Mouse (Mus musculus) lung, postnatal 0 days (tissue): ENCODE data around the gene Nutf2. TPM values are rescaled to one million over a fixed set of nuclear protein-coding genes. Genes with fewer than 3 reads are reported as not detected.

Source experiments
- ATAC-seq: fragments of 200-750 bp; cut with Nextera tagmentation; 2 replicates; pipeline ENCODE4 v1.8.0; 2017; ENCODE audit warnings: moderate library complexity
- DNase-seq: peaks from one replicate; pipeline ENCODE4 v3.0.0-alpha.2; 2016; ENCODE audit warnings: low spot score
- H3K27ac ChIP-seq: fragments of 300-500 bp; sonication (generic); 2 replicates; pipeline ENCODE4 v1.5.1; 2014; ENCODE audit warnings: antibody characterized with exemption, mild to moderate bottlenecking, low read length, mixed read lengths
- H3K27me3 ChIP-seq: fragments of 300-500 bp; sonication (generic); replicated peaks from 2 replicates; pipeline ENCODE4 v1.6.1; 2014; ENCODE audit warnings: low read length, mixed read lengths; ENCODE audit not compliant: insufficient read depth
- H3K36me3 ChIP-seq: fragments of 300-500 bp; sonication (generic); 2 replicates; pipeline ENCODE4 v1.6.1; 2014; ENCODE audit warnings: low read length, mixed read lengths; ENCODE audit not compliant: insufficient read depth
- H3K4me1 ChIP-seq: fragments of 300-500 bp; sonication (generic); 2 replicates; pipeline ENCODE4 v1.6.1; 2014; ENCODE audit warnings: antibody characterized with exemption, low read depth, low read length, mixed read lengths; ENCODE audit not compliant: insufficient read depth
- H3K4me2 ChIP-seq: fragments of 300-500 bp; sonication (generic); replicated peaks from 2 replicates; pipeline ENCODE4 v1.6.1; 2014; ENCODE audit warnings: low read depth, mild to moderate bottlenecking, low read length, moderate library complexity, mixed read lengths
- H3K4me3 ChIP-seq: fragments of 300-500 bp; sonication (generic); 2 replicates; pipeline ENCODE4 v1.5.1; 2014; ENCODE audit warnings: low read depth, low read length
- H3K9ac ChIP-seq: fragments of 300-500 bp; sonication (generic); replicated peaks from 2 replicates; pipeline ENCODE4 v1.6.1; 2014; ENCODE audit warnings: low read depth, mild to moderate bottlenecking
- H3K9me3 ChIP-seq: fragments of 300-500 bp; sonication (generic); 2 replicates; pipeline ENCODE4 v1.6.1; 2016; ENCODE audit warnings: low read length, mixed read lengths
- CTCF ChIP-seq: IDR thresholded peaks from 2 replicates; pipeline ENCODE4 v1.5.1; 2016; ENCODE audit warnings: antibody characterized with exemption, mild to moderate bottlenecking
- EP300 ChIP-seq: IDR thresholded peaks from 2 replicates; pipeline ENCODE4 v1.6.1; 2016; ENCODE audit warnings: antibody characterized with exemption, mild to moderate bottlenecking, control low read depth
- WGBS: fragments of 180-500 bp; shearing (Covaris S2); extraction: QIAGEN DNeasy Blood & Tissue Kit; methylation state at CpG from one replicate; pipeline ENCODE4 v1.1.7; 2014; 5-methylcytosine and 5-hydroxymethylcytosine counted together
- polyA plus RNA-seq: library from polyadenylated mRNA; unstranded; fragments of >200 nt; fragmentation: Nextera tagmentation; extraction: Ambion mirVana; gene quantifications from 2 replicates; pipeline ENCODE4 v1.2.1, GENCODE M21; 2015

Nutf2 gene
- polyA plus RNA-seq, 1 experiment from 2014 or later, result 97.4 TPM

DNA sequence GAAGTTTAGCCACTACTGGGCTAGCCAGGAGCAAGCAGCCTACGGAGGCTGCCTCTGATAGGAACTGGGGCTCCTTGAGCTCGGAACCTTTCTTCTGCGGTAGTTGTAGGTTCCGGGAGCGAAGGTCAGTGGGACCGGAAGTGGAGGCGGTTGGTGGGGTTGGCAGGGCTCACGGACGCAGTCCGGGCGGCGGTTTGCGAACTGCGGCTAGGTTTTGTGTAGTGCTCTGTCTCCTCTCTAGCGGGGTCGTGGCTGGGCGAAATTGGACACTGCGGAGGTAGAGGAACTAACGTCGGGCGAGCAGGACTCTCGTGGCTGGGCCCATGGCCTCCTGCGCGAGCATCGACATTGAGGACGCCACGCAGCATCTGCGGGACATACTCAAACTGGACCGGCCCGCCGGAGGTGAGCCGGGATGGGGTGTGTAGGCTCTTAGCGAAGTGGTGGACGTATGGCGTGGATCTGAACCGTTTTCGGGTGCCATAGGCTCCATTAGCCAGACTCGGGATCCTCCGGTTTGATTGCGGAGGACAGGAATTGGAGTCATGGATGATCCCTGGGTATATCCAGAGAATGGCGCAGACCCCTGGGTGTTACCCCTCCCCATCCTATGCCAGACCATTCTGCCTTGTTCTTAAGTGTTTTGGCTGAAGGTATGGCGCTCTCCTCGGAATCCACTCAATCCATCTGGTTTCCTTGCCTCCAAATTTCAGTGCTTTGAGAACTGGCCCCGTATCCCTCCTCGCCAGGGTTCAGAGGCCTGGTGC is 20.6 kb downstream of the Nutf2 start, which contains the start of gene Edc4:
TSS of gene Edc4 (plus strand) at position 128 of the 767 bp plus-strand sequence.
- Histone ChIP-seq H3K4me2 (peak within 1 kb of the TSS; percentile 86), H3K4me1 (peaks cover 5% of the 10 kb centered on the region; the same call in 1 of the 2 replicates), H3K9me3 (no peaks in the 10 kb centered on the region), H3K36me3 (peaks cover 27% of the 10 kb centered on the region), H3K9ac (peak within 1 kb of the TSS; percentile 94), H3K27me3 (no peaks in the 10 kb centered on the region), H3K27ac (peak within 1 kb of the TSS; percentile 34; the same call in 1 of the 2 replicates), H3K4me3 (peak within 1 kb of the TSS; percentile 87)
- DNase-seq (peak; percentile 86), ATAC-seq (peak; percentile 92)
- under 1% methylated on average over 45 of the region's 45 CpGs for WGBS
- TF ChIP-seq CTCF, result no peak; the same call in 1 of the 2 replicates
- peak; percentile 27; the same call in 1 of the 2 replicates for TF ChIP-seq EP300

DNA sequence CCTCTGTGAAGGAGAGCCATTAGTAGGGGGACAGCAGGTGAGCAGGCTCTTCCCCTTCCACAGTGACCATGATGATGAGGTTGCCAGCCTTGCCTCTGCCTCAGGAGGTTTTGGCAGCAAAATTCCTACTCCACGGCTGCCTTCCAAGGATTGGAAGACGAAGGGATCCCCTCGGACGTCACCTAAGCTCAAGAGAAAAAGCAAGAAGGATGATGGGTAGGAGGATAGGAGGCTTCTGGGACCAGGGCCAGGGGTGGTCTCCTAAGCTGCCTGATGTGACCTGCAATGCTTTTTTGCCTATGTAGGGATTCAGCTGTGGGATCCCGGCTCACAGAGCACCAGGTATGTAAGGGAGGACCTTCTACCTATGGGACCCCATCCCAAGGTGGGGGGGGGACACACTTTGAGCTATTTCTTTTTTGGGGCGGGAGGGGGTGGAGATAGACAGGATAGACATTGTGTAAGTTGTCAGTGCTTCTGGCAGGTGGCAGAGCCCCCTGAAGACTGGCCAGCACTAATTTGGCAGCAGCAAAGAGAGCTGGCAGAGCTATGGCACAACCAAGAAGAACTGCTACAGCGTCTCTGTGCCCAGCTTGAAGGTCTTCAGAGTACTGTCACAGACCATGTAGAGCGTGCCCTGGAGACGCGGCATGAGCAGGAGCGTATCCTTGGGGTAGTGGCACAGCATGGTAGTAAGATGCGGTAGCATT is 29.5 kb downstream of the Nutf2 start:
- peaks cover 64% of the 10 kb centered on the region for H3K36me3 ChIP-seq

DNA sequence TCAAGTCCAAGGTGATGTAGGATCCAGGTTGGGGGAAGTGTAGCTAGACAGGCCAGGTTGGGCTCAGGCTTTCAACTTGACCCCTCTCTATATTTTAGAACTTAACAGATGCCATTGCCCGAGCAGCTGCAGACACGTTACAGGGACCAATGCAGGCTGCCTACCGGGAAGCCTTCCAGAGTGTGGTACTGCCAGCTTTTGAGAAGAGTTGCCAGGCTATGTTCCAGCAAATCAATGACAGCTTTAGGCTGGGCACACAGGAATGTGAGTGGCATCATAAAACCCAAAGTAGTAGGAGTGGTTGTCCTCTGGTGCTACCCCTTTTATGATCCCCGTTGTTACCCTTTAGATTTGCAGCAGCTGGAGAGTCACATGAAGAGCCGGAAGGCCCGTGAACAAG is 30.5 kb downstream of the Nutf2 start:
- Histone ChIP-seq H3K9ac (no peak overlapping the region), H3K36me3 (peaks cover 54% of the 10 kb centered on the region), H3K9me3 (no peaks in the 10 kb centered on the region), H3K4me2 (no peak overlapping the region), H3K4me3 (no peak overlapping the region), H3K27me3 (no peaks in the 10 kb centered on the region), H3K27ac (no peak overlapping the region), H3K4me1 (no peaks in the 10 kb centered on the region)
- DNase-seq, result no peak
- 89% methylated on average over 6 of the region's 6 CpGs for WGBS
- no peak for TF ChIP-seq EP300
- no peak for TF ChIP-seq CTCF
- ATAC-seq, result no peak

More for the DNA sequence above, 29.5 kb downstream of the Nutf2 start:
- no peak overlapping the region for H3K4me3 ChIP-seq
- H3K27ac ChIP-seq, result no peak overlapping the region
- H3K9ac ChIP-seq, result no peak overlapping the region
- no peaks in the 10 kb centered on the region for H3K9me3 ChIP-seq
- H3K4me1 ChIP-seq, result no peaks in the 10 kb centered on the region
- TF ChIP-seq CTCF (no peak), EP300 (no peak)
- DNase-seq (no peak), ATAC-seq (no peak)
- H3K27me3 ChIP-seq, result no peaks in the 10 kb centered on the region
- 91% methylated on average over 12 of the region's 12 CpGs for WGBS
- no peak overlapping the region for H3K4me2 ChIP-seq

DNA sequence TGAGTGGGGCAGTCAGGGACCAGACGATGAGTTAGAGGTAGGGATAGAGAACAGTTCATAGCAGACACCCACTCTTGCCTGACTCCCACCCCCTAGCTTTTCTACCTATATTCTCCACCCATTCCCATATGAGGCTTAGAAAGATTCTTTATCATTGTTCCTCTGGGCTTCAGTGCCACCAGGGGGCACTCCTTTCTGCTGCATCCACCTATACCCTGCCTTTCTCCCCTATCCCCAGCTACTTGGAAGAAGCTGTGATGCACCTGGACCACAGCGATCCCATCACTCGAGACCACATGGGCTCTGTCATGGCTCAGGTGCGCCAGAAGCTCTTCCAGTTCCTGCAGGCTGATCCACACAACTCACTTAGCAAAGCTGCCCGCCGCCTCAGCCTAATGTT is 32.1 kb downstream of the Nutf2 start:
- Histone ChIP-seq H3K4me1 (no peaks in the 10 kb centered on the region), H3K27me3 (no peaks in the 10 kb centered on the region), H3K27ac (no peak overlapping the region), H3K9me3 (no peaks in the 10 kb centered on the region), H3K9ac (no peak overlapping the region), H3K4me2 (no peak overlapping the region), H3K36me3 (peaks cover 39% of the 10 kb centered on the region; the same call in 1 of the 2 replicates), H3K4me3 (no peak overlapping the region)
- peak; percentile 37 for DNase-seq
- no peak; the same call in 1 of the 2 replicates for ATAC-seq
- WGBS, result 82% methylated on average over 6 of the region's 6 CpGs
- TF ChIP-seq EP300 (no peak), CTCF (peak; percentile 63)

DNA sequence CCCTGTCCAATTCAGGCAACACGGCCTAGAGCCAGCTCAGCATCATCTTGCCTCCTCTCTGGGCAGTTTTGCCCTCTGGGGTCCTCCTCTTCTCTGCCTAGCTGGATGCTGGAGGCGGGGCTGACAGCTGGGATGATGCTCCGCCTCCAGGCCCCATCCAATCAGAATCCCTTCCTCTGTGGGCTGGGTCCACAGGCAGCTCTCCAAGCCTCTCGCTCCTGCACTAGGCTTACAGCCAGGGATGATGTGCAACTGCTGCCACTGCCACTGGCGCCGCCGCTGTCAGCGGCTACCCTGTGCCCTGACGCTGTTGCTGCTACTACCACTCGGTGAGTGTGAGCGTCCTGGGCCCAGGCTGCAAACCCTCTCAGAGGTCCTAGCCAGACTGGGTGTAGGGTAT is 33.0 kb downstream of the Nutf2 start, which contains the start of gene Nrn1l:
TSS of gene Nrn1l (plus strand) at position 229 of the 400 bp plus-strand sequence.
- H3K4me2 ChIP-seq, result no peak within 1 kb of the TSS

More for the DNA sequence above, 33.0 kb downstream of the Nutf2 start, which contains the start of gene Nrn1l:
- no peak for TF ChIP-seq EP300
- TF ChIP-seq CTCF, result peak; percentile 27
- H3K9me3 ChIP-seq, result no peaks in the 10 kb centered on the region
- peaks cover 34% of the 10 kb centered on the region; the same call in 1 of the 2 replicates for H3K36me3 ChIP-seq
- no peak within 1 kb of the TSS for H3K9ac ChIP-seq
- no peaks in the 10 kb centered on the region for H3K27me3 ChIP-seq
- no peak within 1 kb of the TSS for H3K27ac ChIP-seq
- no peak within 1 kb of the TSS for H3K4me3 ChIP-seq
- no peaks in the 10 kb centered on the region for H3K4me1 ChIP-seq
- 15% methylated on average over 11 of the region's 11 CpGs for WGBS
- peak; percentile 85 for DNase-seq
- ATAC-seq, result peak; percentile 91
